Mouse (Mus musculus) cortical plate, adult 2 months (tissue): Measurements from ENCODE around the gene Rasgrp4. TPM values are rescaled to one million over a fixed set of nuclear protein-coding genes. Genes with fewer than 3 reads are reported as not detected.
"Not testable (repeated sequence)": the region's sequence is repeated elsewhere in the genome, so short reads cannot be mapped to it uniquely, and the experiment has no call there.

Experiments
- H3K27ac ChIP-seq: fragments of 200-500 bp; 2 replicates; pipeline ENCODE4 v1.5.1; 2012; ENCODE audit warnings: low read length, control low read depth, inconsistent platforms; ENCODE audit not compliant: insufficient read depth
- H3K4me1 ChIP-seq: fragments of 200-500 bp; 2 replicates; pipeline ENCODE4 v1.6.1; 2011; ENCODE audit warnings: low read length; ENCODE audit not compliant: control insufficient read depth, insufficient read depth
- H3K4me3 ChIP-seq: fragments of 200-500 bp; 2 replicates; pipeline ENCODE4 v1.5.1; 2011; ENCODE audit warnings: mild to moderate bottlenecking, low read length, control low read depth; ENCODE audit not compliant: insufficient read depth
- CTCF ChIP-seq: fragments of 200-500 bp; IDR thresholded peaks from 2 replicates; pipeline ENCODE4 v1.5.1; 2011; ENCODE audit warnings: mild to moderate bottlenecking, control low read depth, low read length; ENCODE audit not compliant: insufficient read depth; ENCODE audit errors: extremely low read depth
- POLR2A ChIP-seq: fragments of 200-500 bp; IDR thresholded peaks from 2 replicates; pipeline ENCODE4 v1.6.1; 2011; ENCODE audit warnings: mild to moderate bottlenecking, low read length, control low read depth; ENCODE audit not compliant: insufficient read depth; ENCODE audit errors: extremely low read depth
- polyA plus RNA-seq: library from polyadenylated mRNA; depleted of rRNA; stranded (reverse); fragments of >200 nt; gene quantifications from 2 replicates; pipeline ENCODE4 v1.2.3, GENCODE M21; 2012

Rasgrp4 gene
- polyA plus RNA-seq, 1 experiment, result 1.5 TPM

DNA sequence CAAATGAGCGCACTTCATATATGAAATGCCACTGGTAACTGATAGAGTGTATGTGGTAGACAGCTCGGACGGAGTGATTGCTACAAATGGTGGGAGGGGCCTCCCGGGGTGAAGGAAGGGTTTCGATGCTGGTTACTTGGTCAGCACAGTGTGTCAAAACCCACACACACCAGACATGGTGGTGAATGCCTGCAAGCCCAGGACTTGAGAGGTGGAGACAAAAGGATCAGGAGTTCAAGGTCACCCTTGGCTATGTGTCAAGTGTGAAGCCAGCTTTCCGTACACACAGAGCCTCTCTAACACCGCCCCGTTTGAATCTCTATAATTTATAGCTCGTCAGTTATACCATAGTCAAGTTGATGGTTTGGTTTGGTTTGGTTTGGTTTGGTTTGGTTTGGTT, 11.8 kb upstream of the Rasgrp4 start:
- Histone ChIP-seq H3K4me1 (no peaks in the 10 kb centered on the region), H3K27ac (no peak overlapping the region), H3K4me3 (no peak overlapping the region)
- TF ChIP-seq CTCF (no peak), POLR2A (no peak)

DNA sequence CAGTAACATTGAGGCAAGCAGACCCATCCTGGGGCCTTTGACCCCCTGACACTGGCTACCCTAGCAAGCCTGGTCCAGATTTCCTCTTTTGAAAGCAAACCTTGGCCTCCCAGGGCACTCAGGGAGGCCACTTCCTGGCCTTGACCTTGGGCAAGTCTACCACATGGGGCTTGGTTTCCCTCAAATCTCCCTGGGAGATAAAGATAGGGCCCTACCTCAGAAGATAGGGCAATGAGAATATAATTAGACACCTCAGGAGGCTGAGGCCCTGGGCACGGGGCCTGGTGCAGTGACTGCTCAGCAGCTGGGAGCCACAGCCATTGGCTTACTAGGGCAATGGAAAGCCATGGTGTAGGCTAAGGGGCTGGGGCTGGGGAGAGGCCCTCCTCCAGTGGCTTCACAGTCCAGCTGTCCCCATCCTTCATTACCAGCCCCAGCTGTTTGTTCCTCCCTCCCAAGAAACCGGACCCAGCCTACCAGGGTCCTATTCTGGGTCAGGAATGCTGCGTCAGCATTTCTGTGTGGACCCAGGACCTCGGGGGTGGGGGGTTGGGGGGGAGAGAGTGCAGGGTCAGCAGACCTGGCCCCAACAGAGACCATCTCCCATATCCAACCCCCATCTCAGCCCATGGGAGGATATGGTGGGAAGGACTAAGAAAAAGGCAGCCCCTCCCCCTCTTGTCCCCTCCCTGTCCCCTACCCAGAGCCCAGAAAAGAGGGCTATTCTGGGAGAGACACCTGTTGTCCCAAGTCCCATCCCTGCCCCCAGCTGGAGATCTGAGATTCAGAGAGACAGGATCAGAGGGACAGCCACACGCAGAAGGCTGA, 10.9 kb upstream of the Rasgrp4 start:
- Histone ChIP-seq H3K27ac (no peak overlapping the region), H3K4me1 (no peaks in the 10 kb centered on the region), H3K4me3 (no peak overlapping the region)
- TF ChIP-seq CTCF, result no peak

DNA sequence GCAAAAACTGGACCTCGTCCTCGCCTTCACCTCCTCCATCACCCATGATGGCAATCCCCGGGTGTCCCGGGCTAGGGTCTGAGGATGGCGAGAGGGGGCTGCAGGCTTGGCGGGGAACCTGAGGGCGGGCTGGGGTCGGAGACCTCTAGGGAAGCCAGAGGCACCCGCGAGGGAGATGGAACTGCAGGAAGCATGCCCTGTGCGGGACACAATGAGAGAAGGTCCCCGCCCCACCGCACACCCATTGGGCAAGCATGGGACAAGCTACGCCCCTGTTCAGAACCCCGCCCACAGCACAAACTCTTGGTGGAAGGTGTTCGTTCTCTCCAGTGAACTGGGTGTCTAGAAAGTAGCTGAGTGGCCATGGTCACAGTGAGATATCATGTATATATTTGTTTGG, 9.7 kb upstream of the Rasgrp4 start, which contains the start of gene Ryr1:
Gene Ryr1, minus strand, starts transcription at position 210 of the 400 bp plus-strand sequence.
- H3K4me1 ChIP-seq, result no peaks in the 10 kb centered on the region
- H3K27ac ChIP-seq, result no peak within 1 kb of the TSS
- no peak within 1 kb of the TSS for H3K4me3 ChIP-seq
- no peak for TF ChIP-seq CTCF
- no peak for TF ChIP-seq POLR2A

DNA sequence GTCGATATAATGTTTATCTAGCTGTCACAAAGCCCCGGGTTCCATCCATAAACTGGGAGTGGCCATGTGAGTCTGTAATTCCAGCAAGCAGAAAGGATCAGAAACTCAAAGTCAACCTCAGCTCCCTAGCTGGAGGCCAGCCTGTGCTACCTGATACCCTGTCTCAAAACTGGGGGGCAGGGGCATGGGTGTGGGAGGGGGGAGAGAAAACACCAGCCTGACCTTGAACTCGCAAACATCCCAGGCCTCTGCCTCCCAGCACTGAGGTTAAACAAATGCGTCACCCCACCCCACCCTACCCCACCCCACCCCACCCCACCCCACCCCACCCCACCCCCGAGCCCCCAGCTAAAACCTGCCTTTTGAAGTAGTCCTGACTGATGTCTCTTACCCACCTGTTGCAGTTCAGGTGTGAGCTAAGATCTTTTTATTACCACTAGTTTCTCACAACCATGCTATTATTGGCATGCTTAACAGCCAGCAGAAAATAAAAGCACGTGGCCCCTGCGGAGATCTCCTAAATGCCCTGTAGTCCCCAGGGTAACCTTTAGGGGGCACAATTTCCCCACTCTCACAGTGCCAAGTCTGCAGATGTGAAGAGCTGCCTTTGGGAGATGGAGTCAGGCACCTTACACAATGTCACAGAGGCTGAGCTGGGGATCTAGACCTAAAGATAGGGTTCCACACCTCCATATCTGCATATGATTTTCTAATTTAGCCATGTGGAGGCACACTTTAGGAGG, 8.3 kb upstream of the Rasgrp4 start:
- no peak overlapping the region for H3K4me3 ChIP-seq
- H3K4me1 ChIP-seq, result no peaks in the 10 kb centered on the region
- TF ChIP-seq POLR2A (no peak), CTCF (peak; percentile 58)
- H3K27ac ChIP-seq, result no peak overlapping the region

DNA sequence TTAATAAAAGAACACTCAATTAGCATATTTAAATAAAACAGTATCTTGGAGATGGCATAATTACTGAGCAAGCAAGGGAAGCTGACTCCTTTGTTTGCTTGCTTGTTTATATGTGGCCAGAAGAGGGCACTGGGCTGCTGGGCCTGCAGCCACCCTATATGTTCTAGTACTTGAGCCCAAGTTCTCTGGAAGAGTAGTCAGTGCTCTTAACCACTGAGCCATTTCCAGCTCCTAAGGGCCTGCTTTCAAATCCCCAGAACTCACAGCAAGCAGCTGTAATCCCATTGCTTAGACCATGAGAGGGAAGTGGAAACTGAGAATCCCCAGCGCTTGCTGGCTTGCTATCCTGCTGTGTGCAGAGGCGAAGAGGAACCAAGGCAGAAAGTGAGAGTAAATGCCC, 5.9 kb upstream of the Rasgrp4 start:
- peak; percentile 44; the same call in 1 of the 2 replicates for TF ChIP-seq CTCF
- no peak for TF ChIP-seq POLR2A
- Histone ChIP-seq H3K4me3 (no peak overlapping the region), H3K27ac (no peak overlapping the region), H3K4me1 (no peaks in the 10 kb centered on the region)

DNA sequence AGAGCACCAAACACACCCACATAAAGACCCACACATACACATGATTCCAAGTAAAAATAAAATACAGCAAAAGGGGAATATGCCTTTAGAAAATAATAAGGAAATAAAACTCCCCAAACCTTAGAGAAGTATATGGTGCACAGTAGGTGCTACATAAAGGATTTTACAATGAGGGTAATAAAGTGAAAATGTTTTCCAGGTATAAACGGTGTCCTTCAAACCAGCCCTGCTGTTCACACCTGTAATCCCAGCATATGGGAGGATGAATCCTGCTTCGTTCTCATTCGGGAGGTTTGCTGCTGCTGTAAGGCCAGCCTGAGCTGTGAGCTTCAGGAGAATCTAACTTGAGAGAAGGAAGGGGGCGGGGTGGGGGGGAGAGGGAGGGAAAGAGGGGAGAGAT, 421 bp upstream of the Rasgrp4 start:
- TF ChIP-seq CTCF, result no peak
- no peak for TF ChIP-seq POLR2A
- Histone ChIP-seq H3K4me1 (no peaks in the 10 kb centered on the region), H3K4me3 (no peak overlapping the region), H3K27ac (no peak overlapping the region)

DNA sequence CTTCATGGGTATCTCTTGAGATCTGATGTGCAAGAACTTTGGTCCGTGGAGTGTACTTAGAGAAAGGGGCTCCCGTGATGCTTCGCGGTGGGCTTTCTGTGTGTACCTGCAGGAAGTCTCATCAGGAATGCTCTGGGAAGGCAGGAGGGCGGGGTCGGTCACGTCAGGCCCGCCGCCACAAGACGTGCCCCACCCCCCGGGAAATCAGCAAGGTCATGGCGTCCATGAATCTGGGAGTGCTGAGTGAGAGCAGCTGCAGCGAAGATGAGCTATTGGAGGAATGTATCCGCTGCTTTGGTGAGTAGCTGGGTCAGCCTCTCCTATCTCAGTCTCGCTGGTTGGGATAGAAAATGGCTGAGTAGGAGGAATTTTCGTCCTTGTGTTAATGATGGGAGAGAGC, 2.8 kb downstream of the Rasgrp4 start:
- H3K4me3 ChIP-seq, result no peak overlapping the region
- TF ChIP-seq CTCF (no peak), POLR2A (no peak)
- H3K27ac ChIP-seq, result no peak overlapping the region
- no peaks in the 10 kb centered on the region for H3K4me1 ChIP-seq

DNA sequence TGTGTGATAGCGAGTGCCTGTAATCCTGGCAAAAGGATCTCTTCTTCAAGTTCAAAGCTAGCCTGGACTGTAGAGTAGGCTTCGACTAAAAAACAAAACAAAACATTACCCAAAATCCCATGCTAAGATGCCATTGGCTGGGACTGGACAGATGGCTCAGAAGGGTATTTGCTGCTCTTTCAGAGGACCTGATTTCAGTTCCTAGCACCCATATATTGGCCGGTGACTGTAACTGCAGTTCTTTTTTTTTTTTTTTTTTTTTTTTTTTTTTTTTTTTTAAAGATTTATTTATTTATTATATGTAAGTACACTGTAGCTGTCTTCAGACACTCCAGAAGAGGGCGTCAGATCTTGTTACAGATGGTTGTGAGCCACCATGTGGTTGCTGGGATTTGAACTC, 4.6 kb downstream of the Rasgrp4 start:
- H3K4me3 ChIP-seq, H3K4me1 ChIP-seq: not testable (repeated sequence)

DNA sequence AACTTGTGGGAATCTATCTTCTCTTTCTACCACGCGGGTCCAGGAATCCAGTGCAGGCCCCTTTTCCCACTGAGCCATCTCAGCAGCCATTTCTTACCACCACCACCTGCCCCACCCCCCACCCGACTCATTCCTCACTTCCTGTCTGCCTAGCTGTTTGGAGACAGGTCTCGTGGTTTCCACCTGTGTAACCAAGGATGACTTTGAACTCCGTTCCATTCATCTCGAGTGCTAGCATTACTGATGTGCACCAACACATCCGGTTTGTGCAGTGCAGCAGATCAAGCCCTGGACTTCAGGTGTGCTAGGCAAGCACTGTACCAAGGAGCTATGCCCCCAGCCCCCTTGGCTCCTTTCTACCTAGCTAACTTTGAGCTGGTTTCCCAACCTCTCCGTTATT, 6.8 kb downstream of the Rasgrp4 start:
- H3K4me3 ChIP-seq, result no peak overlapping the region
- no peak for TF ChIP-seq CTCF
- TF ChIP-seq POLR2A, result no peak
- no peaks in the 10 kb centered on the region for H3K4me1 ChIP-seq
- H3K27ac ChIP-seq, result no peak overlapping the region

More for the DNA sequence above, 4.6 kb downstream of the Rasgrp4 start:
- H3K27ac ChIP-seq, result not testable (repeated sequence)

DNA sequence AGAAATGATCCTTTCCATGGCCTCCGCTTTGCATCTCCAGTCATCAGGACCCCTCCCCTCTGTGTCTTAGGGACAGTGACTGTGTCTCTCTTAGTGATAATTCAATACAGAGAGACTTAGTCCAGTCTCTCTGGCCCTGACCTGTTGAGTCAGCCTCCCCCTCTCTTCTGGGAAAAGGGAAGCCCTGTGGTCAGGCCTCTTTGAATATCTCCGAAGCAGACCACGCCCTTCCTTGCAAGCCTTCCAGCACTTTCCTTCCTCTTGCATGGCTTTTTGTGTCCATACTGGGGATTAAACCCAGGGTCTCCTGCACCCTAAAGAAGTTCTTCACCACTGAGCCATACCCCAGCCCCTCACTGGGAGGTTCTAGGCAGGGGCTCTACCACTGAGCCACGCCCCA, 9.4 kb downstream of the Rasgrp4 start:
- Histone ChIP-seq H3K4me1 (no peaks in the 10 kb centered on the region), H3K27ac (no peak overlapping the region), H3K4me3 (no peak overlapping the region)
- no peak for TF ChIP-seq POLR2A
